Mouse (Mus musculus) urinary bladder, postnatal 14 days (tissue): Measurements from ENCODE around the gene Zkscan16.
A peak's percentile ranks its signal among the peaks of the same experiment; 100 is the strongest.

Experiments
- DNase-seq: peaks from one replicate; pipeline ENCODE4 v3.0.0; 2021; ENCODE audit warnings: low spot score

The Zkscan16 gene

GRCm38 (mm10) chr4:59000614-59001013, 57.2 kb downstream of the Zkscan16 start:
- DNase-seq, result peak; percentile 35

- peak; percentile 92 for DNase-seq
These were observed 59.7 kb downstream of the Zkscan16 start, which contains the start of gene Gm20503 for GRCm38 (mm10) chr4:59002948-59003805. TSS of gene Gm20503 (plus strand) at chr4:59003210.

GRCm38 (mm10) chr4:59003806-59004200, 60.4 kb downstream of the Zkscan16 start:
- DNase-seq, result no peak

- DNase-seq, result no peak
These were observed 62.8 kb downstream of the Zkscan16 start for GRCm38 (mm10) chr4:59006211-59006610.

- no peak for DNase-seq
These were observed 63.6 kb downstream of the Zkscan16 start for GRCm38 (mm10) chr4:59007016-59007415.
